Mouse (Mus musculus): ENCODE measurements around the gene Ubxn6.

DNA sequence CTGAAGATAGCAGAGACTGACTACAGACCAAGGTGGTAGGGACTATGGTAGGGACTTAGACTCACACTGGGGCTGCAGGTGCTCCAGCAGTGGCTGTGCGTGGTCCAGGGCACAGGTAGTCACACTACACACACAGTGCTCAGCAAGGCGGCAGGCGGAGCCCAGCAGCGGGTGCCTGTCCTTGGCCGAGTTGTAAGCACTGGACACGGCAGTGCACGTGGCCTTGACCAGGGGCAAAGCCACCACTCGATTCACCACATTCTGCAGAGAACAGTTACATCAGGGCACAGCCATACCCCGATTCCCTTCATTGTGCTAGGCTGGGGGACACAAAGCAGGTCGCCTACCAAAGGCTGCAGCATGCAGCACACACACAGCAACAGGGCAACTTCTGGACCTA, 41.4 kb upstream of the Ubxn6 start:
- TF ChIP-seq MAFK (IDR thresholded peaks at IDR 0.05; ENCODE audit: insufficient read depth, low read depth, low read length), result no peak
- no peak for TF ChIP-seq ZC3H11A (IDR thresholded peaks at IDR 0.05; ENCODE audit: borderline replicate concordance, low read depth, low read length)
- no peak for TF ChIP-seq ZNF384 (IDR thresholded peaks at IDR 0.05; ENCODE audit: low read depth, low read length)
- no peak for TF ChIP-seq HCFC1 (IDR thresholded peaks at IDR 0.05; ENCODE audit: borderline replicate concordance, insufficient read depth, low read length)

Data from ES-E14 (cell line).